Mouse (Mus musculus): ENCODE results near the gene Aldh1l1. TPM values are rescaled to one million over a fixed set of nuclear protein-coding genes. Genes with fewer than 3 reads are reported as not detected.

Aldh1l1 gene
- total and polyA plus RNA-seq, 3 experiments = 0.11 to 0.13 TPM; not detected in 1

DNA sequence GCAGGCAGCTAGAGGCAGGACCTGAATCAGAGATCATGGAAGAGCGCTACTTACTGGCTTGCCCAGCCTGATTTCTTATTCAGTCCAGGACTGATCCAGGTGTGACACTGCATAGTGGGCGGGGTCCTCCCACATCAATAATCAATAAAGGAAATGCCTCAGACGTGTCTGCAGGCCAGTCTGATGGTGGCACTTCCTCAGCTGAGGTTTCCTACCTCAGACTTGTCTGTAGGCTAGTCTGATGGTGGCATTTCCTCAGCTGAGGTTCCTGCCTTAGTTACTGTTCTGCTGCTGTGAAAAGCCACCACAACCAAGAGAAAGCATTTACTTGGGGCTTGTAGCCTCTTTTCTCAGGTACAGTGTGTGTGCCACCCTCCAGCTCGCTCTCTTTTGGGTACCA, 141.3 kb downstream of the Aldh1l1 start:
- H3K79me2 ChIP-seq (replicated peaks; ENCODE audit: control insufficient read depth, extremely low read depth, insufficient read depth, poor library complexity, severe bottlenecking) = no peaks in the 10 kb centered on the region
- H3K27ac ChIP-seq (ENCODE audit: insufficient read depth, low read depth) = no peak overlapping the region
- in situ Hi-C loops (cut with MboI; ENCODE audit: low pct_ligation_motif_present, low pct_unique_long_range_greater_than_20kb, low sequenced_read_pairs) = no loop called here
- H3K4me1 ChIP-seq (ENCODE audit: control insufficient read depth in 1 of 2, insufficient read depth in 2 of 2) = peaks cover 0 to 7% of the 10 kb centered on the region in 2 experiments; a peak in 1 of 4 replicates
- no peak for TF ChIP-seq JUND (conservative IDR thresholded peaks at IDR 0.05; ENCODE audit: low read depth, low read length)
- no peak for TF ChIP-seq NELFE (IDR thresholded peaks at IDR 0.05; ENCODE audit: low read depth, low read length)
- no peak for TF ChIP-seq HCFC1 (IDR thresholded peaks at IDR 0.05; ENCODE audit: low read depth, low read length)
- no peak for TF ChIP-seq MXI1 (IDR thresholded peaks at IDR 0.05; ENCODE audit: low read depth, low read length)
- DNase-seq (ENCODE audit: extremely low read depth) = no peak
- no peak overlapping the region for H3K4me2 ChIP-seq (ENCODE audit: insufficient read depth, low read depth, poor library complexity, severe bottlenecking)
- peaks cover 35% of the 10 kb centered on the region for H3K27me3 ChIP-seq (replicated peaks)
- dilution Hi-C loops (cut with MboI; ENCODE audit: extremely low pct_ligation_motif_present, extremely low pct_unique_long_range_greater_than_20kb, low sequenced_read_pairs) = no loop called here
- H3K9ac ChIP-seq (ENCODE audit: insufficient read depth, low read depth) = no peak overlapping the region
- H3K9me3 ChIP-seq (replicated peaks; ENCODE audit: low read length) = no peaks in the 10 kb centered on the region
- H3K36me3 ChIP-seq (replicated peaks in 1 of 2; ENCODE audit: control insufficient read depth in 1 of 2, insufficient read depth in 1 of 2, low read length in 1 of 2) = no peaks in the 10 kb centered on the region
- no peak overlapping the region for H3K4me3 ChIP-seq (replicated peaks in 1 of 3; ENCODE audit: low read depth in 2 of 3, low read length in 2 of 3, poor library complexity in 1 of 3)

DNA sequence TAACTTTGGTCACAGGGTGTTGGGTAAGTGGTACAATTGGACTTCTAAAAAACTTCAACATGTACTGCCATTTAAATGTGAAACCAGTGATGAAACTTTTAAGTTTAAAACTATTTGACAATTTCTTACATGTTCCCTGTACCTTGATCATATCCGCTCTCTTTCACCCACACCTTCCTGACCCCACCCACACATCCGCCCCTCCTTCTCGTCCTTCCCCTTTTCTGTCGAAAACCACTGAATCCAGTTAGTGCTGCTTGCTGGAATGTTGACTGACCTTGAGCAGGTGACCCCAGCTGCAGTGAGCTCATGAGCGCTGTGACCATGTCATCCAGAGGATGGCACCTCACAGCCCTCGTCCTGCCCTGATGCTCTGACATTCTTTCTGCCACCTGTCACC, 143.3 kb downstream of the Aldh1l1 start:
- H3K4me3 ChIP-seq (replicated peaks in 1 of 3; ENCODE audit: low read depth in 2 of 3, low read length in 2 of 3, poor library complexity in 1 of 3) = no peak overlapping the region
- H3K79me2 ChIP-seq (replicated peaks; ENCODE audit: control insufficient read depth, extremely low read depth, insufficient read depth, poor library complexity, severe bottlenecking) = no peaks in the 10 kb centered on the region
- no peak overlapping the region for H3K4me2 ChIP-seq (ENCODE audit: insufficient read depth, low read depth, poor library complexity, severe bottlenecking)
- H3K36me3 ChIP-seq (replicated peaks in 1 of 2; ENCODE audit: control insufficient read depth in 1 of 2, insufficient read depth in 1 of 2, low read length in 1 of 2) = no peaks in the 10 kb centered on the region
- no peak overlapping the region for H3K27ac ChIP-seq (ENCODE audit: insufficient read depth, low read depth)
- no peak overlapping the region for H3K9ac ChIP-seq (ENCODE audit: insufficient read depth, low read depth)
- H3K27me3 ChIP-seq (replicated peaks) = peaks cover 18% of the 10 kb centered on the region
- TF ChIP-seq MEF2A (IDR thresholded peaks at IDR 0.05; ENCODE audit: borderline replicate concordance, low read depth, low read length) (no peak), USF2 (conservative IDR thresholded peaks at IDR 0.05; ENCODE audit: low read depth, low read length) (no peak), E2F4 (IDR thresholded peaks at IDR 0.05; ENCODE audit: insufficient replicate concordance, low read depth, low read length) (no peak), MAFK (IDR thresholded peaks at IDR 0.05; ENCODE audit: insufficient replicate concordance, low read length) (no peak), JUN (IDR thresholded peaks at IDR 0.05; ENCODE audit: insufficient read depth, low read depth, low read length) (no peak), GABPA (IDR thresholded peaks at IDR 0.05; ENCODE audit: insufficient replicate concordance, low read depth, low read length) (no peak), RCOR1 (conservative IDR thresholded peaks at IDR 0.05; ENCODE audit: low read depth, low read length) (no peak), MXI1 (IDR thresholded peaks at IDR 0.05; ENCODE audit: low read depth, low read length) (no peak), KAT2A (IDR thresholded peaks at IDR 0.05; ENCODE audit: insufficient replicate concordance, low read length) (no peak), SMC3 (IDR thresholded peaks at IDR 0.05; ENCODE audit: low read depth, low read length) (no peak), TBP (conservative IDR thresholded peaks at IDR 0.05; ENCODE audit: low read depth, low read length) (no peak), UBTF (IDR thresholded peaks at IDR 0.05; ENCODE audit: low read depth, low read length) (no peak), POLR2AphosphoS2 (IDR thresholded peaks at IDR 0.05; ENCODE audit: low read depth, low read length) (no peak), PAX5 (IDR thresholded peaks at IDR 0.05; ENCODE audit: low read length) (no peak)
- peaks cover under 1 to 7% of the 10 kb centered on the region in 2 experiments; a peak in 1 of 4 replicates for H3K4me1 ChIP-seq (ENCODE audit: control insufficient read depth in 1 of 2, insufficient read depth in 2 of 2)
- dilution Hi-C loops (cut with MboI; ENCODE audit: extremely low pct_ligation_motif_present, extremely low pct_unique_long_range_greater_than_20kb, low sequenced_read_pairs) = no loop called here
- no peaks in the 10 kb centered on the region for H3K9me3 ChIP-seq (replicated peaks; ENCODE audit: low read length)
- in situ Hi-C loops (cut with MboI; ENCODE audit: low pct_ligation_motif_present, low pct_unique_long_range_greater_than_20kb, low sequenced_read_pairs) = no loop called here
- no peak for DNase-seq (ENCODE audit: extremely low read depth)

Data from CH12.LX (cell line).